Mouse (Mus musculus): ENCODE data around the gene Olfr220.

- no peak for TF ChIP-seq CTCF (IDR thresholded peaks at IDR 0.05; ENCODE audit: extremely low read depth, insufficient read depth, insufficient read length, insufficient replicate concordance)
- TF ChIP-seq POLR2A (IDR thresholded peaks at IDR 0.05; ENCODE audit: low read depth, low read length) = no peak
These were observed 15.5 kb upstream of the Olfr220 start for GRCm38 (mm10) chr1:174426180-174426986.
